Mouse (Mus musculus): ENCODE measurements around the gene Arvcf. TPM values are rescaled to one million over a fixed set of nuclear protein-coding genes. Genes with fewer than 3 reads are reported as not detected.

The Arvcf gene
- 19.5 and 23.4 TPM in 2 replicates for polyA plus RNA-seq (2014; fragmentation: Nextera tagmentation; extraction: Ambion mirVana)

DNA sequence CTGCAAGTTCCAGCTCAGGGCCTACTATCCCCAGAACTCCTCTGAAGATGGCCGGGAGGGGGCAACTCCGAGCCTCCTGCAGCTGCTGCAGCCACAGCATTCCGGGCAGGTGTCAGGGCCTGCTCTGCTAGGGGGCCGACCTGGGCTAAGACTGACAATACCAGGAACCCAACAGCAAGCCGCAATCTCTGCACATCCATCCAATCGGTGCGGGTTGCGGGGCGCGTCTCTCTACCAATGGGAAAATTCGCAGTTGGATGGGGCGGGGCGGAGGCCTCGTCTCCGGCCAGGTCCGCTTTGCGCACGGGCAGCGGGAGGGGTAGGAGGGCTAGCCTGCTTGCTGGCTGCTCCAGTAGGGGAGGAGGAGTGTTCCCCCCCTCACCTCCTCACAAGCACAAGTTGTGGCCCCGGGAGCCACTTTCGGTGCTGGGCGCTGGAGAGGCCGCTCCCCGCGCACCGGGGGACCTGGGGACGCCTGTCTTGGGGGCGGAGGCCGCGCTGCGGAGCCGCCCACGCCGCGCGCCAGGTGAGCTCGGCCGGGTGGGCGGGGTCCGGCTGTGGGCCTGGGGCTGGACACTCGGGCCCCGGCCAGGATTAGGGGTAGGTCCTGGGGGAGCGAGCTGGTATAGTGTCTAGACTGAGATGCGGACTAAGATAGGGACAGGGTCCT is at the start of gene Arvcf, which contains the start of gene Tango2:
Arvcf (plus strand) TSS at position 252 of the 670 bp plus-strand sequence.
Tango2 (minus strand) TSS at position 173 of the 670 bp plus-strand sequence.
- Histone ChIP-seq H3K9ac (ENCODE audit: low read depth, low read length) (peak within 1 kb of the TSS; percentile 72), H3K4me1 (ENCODE audit: control insufficient read depth, insufficient read depth, low read length) (peaks cover 15% of the 10 kb centered on the region), H3K4me3 (ENCODE audit: low read depth, low read length) (peak within 1 kb of the TSS; percentile 73), H3K9me3 (replicated peaks; ENCODE audit: control insufficient read depth, low read length) (no peaks in the 10 kb centered on the region), H3K27me3 (ENCODE audit: control insufficient read depth, insufficient read depth, low read length) (peaks cover 27% of the 10 kb centered on the region), H3K4me2 (peak within 1 kb of the TSS; percentile 99), H3K27ac (ENCODE audit: low read depth, low read length) (no peak within 1 kb of the TSS), H3K36me3 (ENCODE audit: control insufficient read depth, insufficient read depth, low read length) (no peaks in the 10 kb centered on the region)
- peak; percentile 67 for ATAC-seq (replicated peaks; ENCODE audit: insufficient number of reproducible peaks, low FRiP score, low TSS enrichment)
- WGBS (ENCODE audit: insufficient replicate concordance) = 1% methylated on average over 44 of the region's 44 CpGs

DNA sequence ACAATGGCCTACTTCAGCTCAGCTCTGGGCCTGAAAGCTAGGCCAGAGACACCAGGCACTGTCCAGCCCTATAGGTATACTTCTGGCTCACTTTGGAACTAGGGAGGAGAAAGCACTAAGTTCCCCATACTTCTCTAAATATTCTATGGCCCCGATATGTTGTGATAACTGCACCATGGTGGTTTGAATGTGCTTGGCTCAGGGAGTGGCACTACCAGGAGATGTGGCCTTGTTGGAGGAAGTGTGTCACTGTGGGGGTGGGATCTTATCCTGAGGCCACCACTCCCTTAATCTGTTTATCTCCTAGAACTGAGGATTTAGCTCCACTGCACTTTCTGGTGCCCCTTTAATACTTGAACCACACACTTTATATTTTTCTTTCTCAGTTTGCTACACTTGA is 39.8 kb upstream of the Arvcf start:
- H3K36me3 ChIP-seq (ENCODE audit: control insufficient read depth, insufficient read depth, low read length) = no peaks in the 10 kb centered on the region
- no peak overlapping the region for H3K27ac ChIP-seq (ENCODE audit: low read depth, low read length)
- no peaks in the 10 kb centered on the region for H3K4me1 ChIP-seq (ENCODE audit: control insufficient read depth, insufficient read depth, low read length)
- H3K27me3 ChIP-seq (ENCODE audit: control insufficient read depth, insufficient read depth, low read length) = no peaks in the 10 kb centered on the region
- 83% methylated on average over 1 of the region's 1 CpGs for WGBS (ENCODE audit: insufficient replicate concordance)
- H3K9me3 ChIP-seq (replicated peaks; ENCODE audit: control insufficient read depth, low read length) = no peaks in the 10 kb centered on the region
- ATAC-seq (replicated peaks; ENCODE audit: insufficient number of reproducible peaks, low FRiP score, low TSS enrichment) = no peak
- no peak overlapping the region for H3K4me3 ChIP-seq (ENCODE audit: low read depth, low read length)
- no peak overlapping the region for H3K9ac ChIP-seq (ENCODE audit: low read depth, low read length)
- no peak overlapping the region for H3K4me2 ChIP-seq

DNA sequence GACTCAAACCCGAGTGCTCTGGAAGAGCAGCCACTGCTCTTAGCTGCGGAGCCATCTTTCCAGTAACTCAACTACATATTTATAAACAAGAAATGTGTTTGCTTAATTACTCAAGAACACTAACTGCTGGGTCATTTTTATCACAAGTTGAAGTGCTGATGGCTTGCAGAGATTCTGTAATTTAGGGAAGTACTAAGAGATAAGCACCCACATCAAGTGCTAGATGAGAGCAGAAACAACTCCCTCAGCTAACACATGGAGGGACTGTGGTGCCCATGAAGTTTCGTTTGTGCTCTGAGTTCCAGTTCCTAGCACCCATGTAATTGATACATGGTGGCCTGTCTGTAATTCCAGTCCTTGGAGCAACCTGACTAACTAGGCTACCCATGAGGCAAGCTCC is 29.0 kb upstream of the Arvcf start:
- Histone ChIP-seq H3K4me3 (ENCODE audit: low read depth, low read length) (no peak overlapping the region), H3K36me3 (ENCODE audit: control insufficient read depth, insufficient read depth, low read length) (no peaks in the 10 kb centered on the region; the same call in 1 of the 2 replicates), H3K4me2 (no peak overlapping the region), H3K9ac (ENCODE audit: low read depth, low read length) (no peak overlapping the region), H3K4me1 (ENCODE audit: control insufficient read depth, insufficient read depth, low read length) (no peaks in the 10 kb centered on the region), H3K9me3 (replicated peaks; ENCODE audit: control insufficient read depth, low read length) (no peaks in the 10 kb centered on the region), H3K27ac (ENCODE audit: low read depth, low read length) (no peak overlapping the region), H3K27me3 (ENCODE audit: control insufficient read depth, insufficient read depth, low read length) (no peaks in the 10 kb centered on the region)
- no peak for ATAC-seq (replicated peaks; ENCODE audit: insufficient number of reproducible peaks, low FRiP score, low TSS enrichment)
- 74% methylated on average over 3 of the region's 3 CpGs for WGBS (ENCODE audit: insufficient replicate concordance)

DNA sequence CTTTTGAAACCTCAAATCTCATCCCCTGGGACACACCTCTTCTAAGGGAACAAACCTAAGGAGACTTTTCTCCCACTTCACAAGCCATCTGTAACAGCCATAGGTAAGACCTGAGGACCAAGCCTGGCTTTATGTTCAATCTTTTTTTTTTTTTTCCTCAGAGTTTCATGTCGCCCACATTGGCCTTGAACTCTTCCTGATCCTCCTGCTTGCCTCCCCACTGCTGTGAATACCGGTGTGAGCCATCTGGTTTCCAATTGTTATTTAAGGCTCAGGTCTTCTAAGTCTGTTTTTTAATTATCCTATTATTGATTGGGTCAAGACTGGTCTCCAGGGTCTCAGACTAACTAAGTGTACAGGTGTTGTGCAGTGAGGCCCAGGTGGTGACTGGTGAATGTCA is 26.5 kb upstream of the Arvcf start:
- WGBS (ENCODE audit: insufficient replicate concordance) = 80% methylated on average over 2 of the region's 2 CpGs
- H3K4me2 ChIP-seq = no peak overlapping the region

DNA sequence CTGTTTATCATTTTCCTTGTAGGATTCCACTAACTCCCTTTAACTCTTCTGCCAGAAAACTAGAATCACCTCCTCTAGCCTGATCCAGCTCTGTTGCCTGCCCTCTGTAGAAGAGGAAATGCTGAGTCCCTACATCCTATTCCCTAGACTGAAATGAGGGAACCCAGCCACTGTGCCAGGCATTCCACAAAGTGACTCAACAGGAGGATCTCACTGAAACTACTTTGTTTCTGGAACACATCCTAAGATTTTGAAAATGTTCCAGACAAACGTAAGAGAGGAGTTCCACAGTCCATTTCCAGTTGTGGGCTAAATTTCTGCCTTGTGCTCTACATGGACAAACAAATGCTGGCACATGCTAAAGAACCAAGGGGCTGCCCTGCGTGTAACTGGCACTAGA is 24.5 kb upstream of the Arvcf start:
- Histone ChIP-seq H3K36me3 (ENCODE audit: control insufficient read depth, insufficient read depth, low read length) (no peaks in the 10 kb centered on the region; the same call in 1 of the 2 replicates), H3K27me3 (ENCODE audit: control insufficient read depth, insufficient read depth, low read length) (no peaks in the 10 kb centered on the region), H3K4me1 (ENCODE audit: control insufficient read depth, insufficient read depth, low read length) (no peaks in the 10 kb centered on the region; the same call in 1 of the 2 replicates), H3K9me3 (replicated peaks; ENCODE audit: control insufficient read depth, low read length) (no peaks in the 10 kb centered on the region), H3K4me3 (ENCODE audit: low read depth, low read length) (no peak overlapping the region), H3K27ac (ENCODE audit: low read depth, low read length) (no peak overlapping the region), H3K9ac (ENCODE audit: low read depth, low read length) (no peak overlapping the region), H3K4me2 (no peak overlapping the region)
- ATAC-seq (replicated peaks; ENCODE audit: insufficient number of reproducible peaks, low FRiP score, low TSS enrichment) = no peak
- 86% methylated on average over 2 of the region's 2 CpGs for WGBS (ENCODE audit: insufficient replicate concordance)

More for the DNA sequence above, 26.5 kb upstream of the Arvcf start:
- H3K4me1 ChIP-seq (ENCODE audit: control insufficient read depth, insufficient read depth, low read length) = no peaks in the 10 kb centered on the region
- no peak for ATAC-seq (replicated peaks; ENCODE audit: insufficient number of reproducible peaks, low FRiP score, low TSS enrichment)
- no peaks in the 10 kb centered on the region for H3K27me3 ChIP-seq (ENCODE audit: control insufficient read depth, insufficient read depth, low read length)
- no peak overlapping the region for H3K27ac ChIP-seq (ENCODE audit: low read depth, low read length)
- H3K4me3 ChIP-seq (ENCODE audit: low read depth, low read length) = no peak overlapping the region
- no peak overlapping the region for H3K9ac ChIP-seq (ENCODE audit: low read depth, low read length)
- no peaks in the 10 kb centered on the region for H3K9me3 ChIP-seq (replicated peaks; ENCODE audit: control insufficient read depth, low read length)
- H3K36me3 ChIP-seq (ENCODE audit: control insufficient read depth, insufficient read depth, low read length) = no peaks in the 10 kb centered on the region; the same call in 1 of the 2 replicates

DNA sequence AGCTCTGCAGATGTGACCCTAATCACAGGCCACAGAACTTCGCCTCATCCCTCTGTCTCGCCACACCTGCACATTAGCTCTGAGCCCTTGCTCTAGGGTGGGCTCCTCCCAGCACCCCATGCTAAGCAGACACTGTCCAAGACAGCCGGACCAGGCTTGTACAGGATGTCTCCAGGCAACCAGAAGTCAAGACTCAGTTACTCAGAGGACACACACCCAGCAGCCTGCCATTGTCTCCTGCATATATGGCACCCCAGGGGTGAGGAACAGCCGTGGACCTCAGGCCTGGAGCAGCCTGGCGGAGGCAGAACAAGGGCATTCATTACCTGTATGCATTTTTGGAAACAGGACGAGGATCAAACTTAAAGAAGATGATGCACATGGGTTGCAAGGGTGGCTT is 24.0 kb upstream of the Arvcf start:
- H3K9ac ChIP-seq (ENCODE audit: low read depth, low read length) = no peak overlapping the region
- H3K4me2 ChIP-seq = no peak overlapping the region
- 88% methylated on average over 6 of the region's 6 CpGs for WGBS (ENCODE audit: insufficient replicate concordance)
- H3K27me3 ChIP-seq (ENCODE audit: control insufficient read depth, insufficient read depth, low read length) = no peaks in the 10 kb centered on the region
- H3K36me3 ChIP-seq (ENCODE audit: control insufficient read depth, insufficient read depth, low read length) = no peaks in the 10 kb centered on the region; the same call in 1 of the 2 replicates
- no peaks in the 10 kb centered on the region for H3K9me3 ChIP-seq (replicated peaks; ENCODE audit: control insufficient read depth, low read length)
- peaks cover 4% of the 10 kb centered on the region for H3K4me1 ChIP-seq (ENCODE audit: control insufficient read depth, insufficient read depth, low read length)
- no peak for ATAC-seq (replicated peaks; ENCODE audit: insufficient number of reproducible peaks, low FRiP score, low TSS enrichment)
- H3K27ac ChIP-seq (ENCODE audit: low read depth, low read length) = no peak overlapping the region
- no peak overlapping the region for H3K4me3 ChIP-seq (ENCODE audit: low read depth, low read length)

DNA sequence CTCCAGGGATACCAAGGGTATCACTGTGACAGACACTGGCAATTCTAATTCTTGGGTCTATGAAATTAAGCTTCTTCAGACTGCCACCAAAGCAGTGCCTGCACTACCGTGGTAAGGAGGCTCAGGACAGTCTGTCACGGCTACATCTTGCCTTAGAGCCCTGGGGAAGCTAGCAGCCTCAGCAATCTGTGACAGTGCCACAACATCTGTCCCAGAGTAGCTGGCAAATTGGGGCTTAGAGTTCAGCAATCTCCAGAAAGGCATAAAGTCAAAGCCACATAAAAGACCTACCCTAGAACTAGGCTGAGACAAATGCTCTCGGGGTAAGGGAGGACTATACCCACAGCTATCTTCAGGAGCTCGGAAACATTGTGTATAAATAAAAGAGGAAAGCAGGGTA is 22.2 kb upstream of the Arvcf start:
- H3K9ac ChIP-seq (ENCODE audit: low read depth, low read length) = no peak overlapping the region
- H3K27me3 ChIP-seq (ENCODE audit: control insufficient read depth, insufficient read depth, low read length) = no peaks in the 10 kb centered on the region
- H3K9me3 ChIP-seq (replicated peaks; ENCODE audit: control insufficient read depth, low read length) = no peaks in the 10 kb centered on the region
- H3K36me3 ChIP-seq (ENCODE audit: control insufficient read depth, insufficient read depth, low read length) = no peaks in the 10 kb centered on the region; the same call in 1 of the 2 replicates
- no peak overlapping the region for H3K27ac ChIP-seq (ENCODE audit: low read depth, low read length)
- no peak for ATAC-seq (replicated peaks; ENCODE audit: insufficient number of reproducible peaks, low FRiP score, low TSS enrichment)
- H3K4me1 ChIP-seq (ENCODE audit: control insufficient read depth, insufficient read depth, low read length) = peaks cover 7% of the 10 kb centered on the region
- 78% methylated on average over 4 of the region's 4 CpGs for WGBS (ENCODE audit: insufficient replicate concordance)
- H3K4me3 ChIP-seq (ENCODE audit: low read depth, low read length) = no peak overlapping the region
- H3K4me2 ChIP-seq = no peak overlapping the region

DNA sequence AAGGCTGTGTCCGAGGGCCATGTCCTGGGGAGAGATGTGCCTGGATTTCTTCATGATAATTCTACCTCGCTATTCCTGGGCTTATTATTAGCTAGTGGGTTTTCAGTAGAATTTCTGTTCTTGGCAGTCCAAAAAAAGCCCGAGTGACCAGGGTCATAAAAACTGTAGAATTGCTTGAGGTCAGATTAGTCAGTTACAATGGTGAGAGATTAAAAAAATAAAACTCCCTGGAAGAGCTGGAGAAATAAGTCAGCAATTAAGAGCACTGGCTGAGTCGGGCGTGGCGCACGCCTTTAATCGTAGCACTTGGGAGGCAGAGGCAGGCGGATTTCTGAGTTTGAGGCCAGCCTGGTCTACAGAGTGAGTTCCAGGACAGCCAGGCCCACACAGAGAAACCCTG is 20.0 kb upstream of the Arvcf start:
- 89% methylated on average over 9 of the region's 9 CpGs for WGBS (ENCODE audit: insufficient replicate concordance)
- no peak overlapping the region for H3K4me2 ChIP-seq
- no peak overlapping the region for H3K9ac ChIP-seq (ENCODE audit: low read depth, low read length)
- no peak overlapping the region for H3K4me3 ChIP-seq (ENCODE audit: low read depth, low read length)
- no peak overlapping the region for H3K27ac ChIP-seq (ENCODE audit: low read depth, low read length)
- H3K27me3 ChIP-seq (ENCODE audit: control insufficient read depth, insufficient read depth, low read length) = no peaks in the 10 kb centered on the region
- no peaks in the 10 kb centered on the region for H3K36me3 ChIP-seq (ENCODE audit: control insufficient read depth, insufficient read depth, low read length)
- no peaks in the 10 kb centered on the region for H3K9me3 ChIP-seq (replicated peaks; ENCODE audit: control insufficient read depth, low read length)
- no peak for ATAC-seq (replicated peaks; ENCODE audit: insufficient number of reproducible peaks, low FRiP score, low TSS enrichment)
- H3K4me1 ChIP-seq (ENCODE audit: control insufficient read depth, insufficient read depth, low read length) = peaks cover 7% of the 10 kb centered on the region

DNA sequence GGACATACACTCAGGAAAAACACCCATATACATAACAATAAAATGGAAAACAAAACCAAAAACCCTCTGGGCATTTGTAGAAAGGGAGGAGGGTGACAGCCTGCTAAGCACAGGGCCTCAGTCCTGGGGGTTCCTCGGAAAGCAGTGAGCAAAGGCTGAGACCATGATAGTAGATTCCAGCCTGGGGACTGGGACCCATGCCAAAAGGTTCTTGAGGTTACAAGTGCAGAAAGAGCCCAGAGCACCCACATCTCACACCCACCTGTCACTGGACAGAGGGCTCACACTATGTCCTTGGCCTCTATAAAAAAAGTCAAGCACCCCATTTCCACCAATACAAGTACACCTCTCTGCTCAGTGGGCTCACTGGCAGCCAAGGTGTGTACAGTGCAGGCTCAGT is 19.5 kb upstream of the Arvcf start:
- H3K36me3 ChIP-seq (ENCODE audit: control insufficient read depth, insufficient read depth, low read length) = no peaks in the 10 kb centered on the region
- H3K4me3 ChIP-seq (ENCODE audit: low read depth, low read length) = no peak overlapping the region
- peaks cover 7% of the 10 kb centered on the region for H3K4me1 ChIP-seq (ENCODE audit: control insufficient read depth, insufficient read depth, low read length)
- H3K4me2 ChIP-seq = no peak overlapping the region
- no peak overlapping the region for H3K27ac ChIP-seq (ENCODE audit: low read depth, low read length)
- no peaks in the 10 kb centered on the region for H3K27me3 ChIP-seq (ENCODE audit: control insufficient read depth, insufficient read depth, low read length)
- H3K9ac ChIP-seq (ENCODE audit: low read depth, low read length) = no peak overlapping the region
- no peak for ATAC-seq (replicated peaks; ENCODE audit: insufficient number of reproducible peaks, low FRiP score, low TSS enrichment)
- no peaks in the 10 kb centered on the region for H3K9me3 ChIP-seq (replicated peaks; ENCODE audit: control insufficient read depth, low read length)
- 67% methylated on average over 1 of the region's 1 CpGs for WGBS (ENCODE audit: insufficient replicate concordance)

Measured in heart, embryonic 11.5 days (tissue).